Mouse (Mus musculus) liver, embryonic 13.5 days (tissue): Measurements from ENCODE around the gene Stat6. TPM values are rescaled to one million over a fixed set of nuclear protein-coding genes. Genes with fewer than 3 reads are reported as not detected.
A peak's percentile ranks its signal among the peaks of the same experiment; 100 is the strongest.

Experiments used
- ATAC-seq: fragments of 200-750 bp; cut with Nextera tagmentation; 2 replicates; pipeline ENCODE4 v1.8.0; 2017; ENCODE audit warnings: low read depth, mild to moderate bottlenecking, moderate number of reproducible peaks, moderate library complexity
- DNase-seq: peaks from one replicate; pipeline ENCODE4 v3.0.0; 2022
- H3K27ac ChIP-seq: fragments of 300-500 bp; sonication (generic); 2 replicates; pipeline ENCODE4 v1.5.1; 2015; ENCODE audit warnings: moderate library complexity, mild to moderate bottlenecking, inconsistent platforms
- H3K27me3 ChIP-seq: fragments of 300-500 bp; sonication (generic); 2 replicates; pipeline ENCODE4 v1.6.1; 2015; ENCODE audit warnings: mild to moderate bottlenecking, inconsistent platforms
- H3K36me3 ChIP-seq: fragments of 300-500 bp; sonication (generic); 2 replicates; pipeline ENCODE4 v1.6.1; 2015; ENCODE audit warnings: mild to moderate bottlenecking, inconsistent platforms
- H3K4me1 ChIP-seq: fragments of 300-500 bp; sonication (generic); replicated peaks from 2 replicates; pipeline ENCODE4 v1.6.1; 2015; ENCODE audit warnings: inconsistent platforms
- H3K4me2 ChIP-seq: fragments of 300-500 bp; sonication (generic); 2 replicates; pipeline ENCODE4 v1.6.1; 2015; ENCODE audit warnings: inconsistent platforms, mild to moderate bottlenecking, moderate library complexity
- H3K4me3 ChIP-seq: fragments of 300-500 bp; sonication (generic); replicated peaks from 2 replicates; pipeline ENCODE4 v1.5.1; 2015; ENCODE audit warnings: mild to moderate bottlenecking, inconsistent platforms
- H3K9ac ChIP-seq: fragments of 300-500 bp; sonication (generic); 2 replicates; pipeline ENCODE4 v1.6.1; 2015; ENCODE audit warnings: mild to moderate bottlenecking, inconsistent platforms
- H3K9me3 ChIP-seq: fragments of 300-500 bp; sonication (generic); replicated peaks from 2 replicates; pipeline ENCODE4 v1.6.1; 2016; ENCODE audit warnings: inconsistent platforms
- WGBS: fragments of 180-500 bp; shearing (Covaris S2); methylation state at CpG from one replicate; pipeline ENCODE4 v1.1.7; 2015; ENCODE audit not compliant: insufficient replicate concordance; 5-methylcytosine and 5-hydroxymethylcytosine counted together
- polyA plus RNA-seq: library from polyadenylated mRNA; unstranded; fragments of >200 nt; fragmentation: Nextera tagmentation; extraction: Ambion mirVana; gene quantifications from 2 replicates; pipeline ENCODE4 v1.2.1, GENCODE M21; 2015

Gene Stat6
- polyA plus RNA-seq, 1 experiment from 2014 or later, result 12.3 TPM

DNA sequence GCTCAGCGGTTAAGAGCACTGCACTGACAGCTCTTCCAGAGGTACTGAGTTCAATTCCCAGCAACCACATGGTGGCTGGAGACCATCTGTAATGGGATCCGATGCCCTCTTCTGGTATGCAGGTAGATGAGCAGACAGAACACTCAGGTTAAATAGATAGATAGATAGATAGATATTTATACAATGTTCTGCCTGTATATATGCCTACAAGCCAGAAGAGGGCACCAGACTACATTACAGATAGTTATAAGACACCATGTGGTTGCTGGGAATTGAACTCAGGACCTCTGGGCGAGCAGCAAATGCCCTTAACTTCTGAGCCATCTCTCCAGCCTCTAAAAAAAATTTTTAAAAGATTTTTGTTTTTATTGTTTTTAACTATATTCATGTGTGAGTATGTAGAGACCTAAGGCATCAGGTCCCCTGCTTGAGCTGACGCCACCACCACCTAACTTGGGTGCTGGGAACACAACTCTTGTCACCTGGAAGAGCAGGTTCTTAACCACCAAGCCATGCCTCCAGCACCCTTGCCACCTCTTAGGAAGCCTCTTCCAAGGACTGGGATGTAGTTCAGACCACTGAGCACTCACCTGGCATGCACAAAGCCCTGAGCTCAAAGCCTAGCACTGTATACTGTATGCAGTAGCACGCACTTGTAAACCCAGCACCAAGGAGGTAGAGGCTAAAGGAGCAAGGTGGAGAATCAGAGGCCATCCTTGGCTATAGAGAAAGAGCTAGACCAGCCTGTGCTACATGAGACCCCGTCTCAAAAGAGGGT is 19.2 kb upstream of the Stat6 start:
- ATAC-seq, result no peak
- 68% methylated on average over 6 of the region's 6 CpGs for WGBS

DNA sequence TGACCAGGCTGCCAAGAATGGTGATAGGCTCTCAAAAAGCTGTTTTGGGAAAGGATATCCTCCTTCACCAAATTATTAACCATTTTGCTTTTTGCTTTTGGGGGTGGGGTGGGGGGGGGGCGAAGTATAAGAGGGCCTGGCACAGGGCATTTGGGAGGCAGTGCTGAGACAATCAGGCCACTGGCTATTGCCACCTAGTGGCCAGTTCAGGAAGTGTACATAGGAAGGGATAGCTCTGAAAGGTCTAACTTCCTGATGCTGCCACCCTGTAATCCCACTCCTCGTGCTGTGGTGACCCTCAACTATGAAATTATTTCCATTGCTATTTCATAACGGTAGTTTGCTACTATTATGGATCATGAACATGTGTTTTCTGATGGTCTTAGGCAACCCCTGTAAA is 16.4 kb upstream of the Stat6 start:
- Histone ChIP-seq H3K4me1 (peaks cover 7% of the 10 kb centered on the region; the same call in 1 of the 2 replicates), H3K9me3 (no peaks in the 10 kb centered on the region), H3K9ac (no peak overlapping the region), H3K4me2 (no peak overlapping the region), H3K27me3 (peaks cover 15% of the 10 kb centered on the region), H3K4me3 (no peak overlapping the region), H3K36me3 (no peaks in the 10 kb centered on the region), H3K27ac (no peak overlapping the region)
- WGBS, result 69% methylated on average over 3 of the region's 3 CpGs
- ATAC-seq (no peak), DNase-seq (no peak)

More for the DNA sequence above, 19.2 kb upstream of the Stat6 start:
- Histone ChIP-seq H3K4me1 (peaks cover 10% of the 10 kb centered on the region), H3K9ac (no peak overlapping the region), H3K9me3 (no peaks in the 10 kb centered on the region), H3K27me3 (peaks cover 41% of the 10 kb centered on the region), H3K27ac (no peak overlapping the region), H3K36me3 (no peaks in the 10 kb centered on the region), H3K4me3 (no peak overlapping the region), H3K4me2 (no peak overlapping the region)
- no peak for DNase-seq

DNA sequence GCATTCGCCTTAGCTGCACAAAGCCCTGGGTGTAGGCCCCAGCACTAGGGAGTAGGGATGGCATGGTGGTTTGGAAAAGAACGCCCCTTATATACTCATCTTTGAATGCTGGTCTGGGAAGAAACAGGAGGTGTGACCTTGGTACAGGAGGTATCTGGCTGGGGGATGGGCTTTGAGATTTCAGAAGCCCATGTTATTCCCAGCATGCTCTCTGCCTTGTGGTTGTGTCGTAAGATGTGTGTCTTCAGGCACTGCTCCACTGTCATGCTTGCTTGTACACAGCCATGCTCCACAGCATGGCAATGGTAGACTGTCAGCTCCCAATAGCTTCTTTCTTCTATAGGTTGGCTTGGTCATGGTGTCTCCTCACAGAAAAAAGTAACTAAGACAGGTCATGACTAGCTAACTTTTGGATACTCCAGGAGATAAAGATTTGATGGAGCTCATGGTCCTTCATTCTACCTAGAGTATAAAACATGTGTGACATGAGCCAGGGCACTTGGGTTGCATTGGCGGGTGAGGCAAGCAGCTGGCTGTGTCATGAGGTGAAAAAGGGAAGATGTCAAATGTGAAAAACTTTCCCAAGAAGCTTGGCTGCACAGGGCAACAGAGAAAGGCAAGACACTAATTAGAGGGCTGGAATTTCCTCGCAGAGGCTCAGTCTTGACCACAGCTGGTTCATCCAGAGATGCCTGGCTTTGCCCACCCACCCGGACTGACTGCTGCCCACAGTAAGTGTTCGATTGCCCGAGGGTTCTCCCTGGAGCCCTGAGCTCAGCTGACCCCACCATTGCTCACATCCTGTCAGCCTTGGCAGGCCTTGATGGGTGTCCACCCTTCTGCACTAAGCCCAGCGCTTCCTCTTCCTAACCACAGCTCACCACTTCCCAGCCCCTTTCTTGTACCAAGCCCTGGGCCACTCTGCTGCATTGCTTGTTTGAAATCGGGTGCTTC is 11.2 kb upstream of the Stat6 start:
- no peak overlapping the region for H3K4me3 ChIP-seq
- peaks cover 15% of the 10 kb centered on the region for H3K4me1 ChIP-seq
- ATAC-seq (no peak), DNase-seq (no peak)
- H3K27me3 ChIP-seq, result no peaks in the 10 kb centered on the region
- H3K27ac ChIP-seq, result no peak overlapping the region
- no peaks in the 10 kb centered on the region for H3K36me3 ChIP-seq
- 33% methylated on average over 10 of the region's 10 CpGs for WGBS
- H3K9ac ChIP-seq, result no peak overlapping the region
- no peaks in the 10 kb centered on the region for H3K9me3 ChIP-seq
- no peak overlapping the region for H3K4me2 ChIP-seq

DNA sequence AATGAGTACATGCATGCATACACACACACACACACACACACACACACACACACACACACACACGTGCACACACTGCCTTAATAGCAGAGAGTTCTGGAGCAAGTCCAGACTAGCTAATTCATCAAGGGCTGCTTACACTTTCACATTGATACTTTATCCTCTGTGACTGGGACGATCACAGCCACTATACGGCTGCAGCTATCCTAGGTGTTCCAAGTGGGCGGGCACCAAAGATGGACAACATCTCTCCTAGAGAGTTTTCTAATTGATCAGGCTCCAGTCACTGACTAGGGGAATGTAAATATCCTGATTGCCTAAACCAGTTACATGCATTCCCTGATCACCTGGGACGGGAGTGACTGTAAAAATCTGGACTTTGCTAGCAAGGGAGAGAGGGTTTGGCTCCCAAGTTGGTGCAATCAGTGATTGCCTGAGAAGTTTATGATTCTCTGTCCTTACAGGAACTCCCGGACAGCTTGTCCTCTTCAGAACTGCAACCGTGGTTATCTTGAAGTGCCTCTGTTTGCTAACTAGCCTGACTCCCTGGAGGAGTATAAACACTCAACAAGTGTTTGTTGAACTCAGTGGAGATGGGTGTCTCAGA is 10.0 kb upstream of the Stat6 start:
- no peaks in the 10 kb centered on the region for H3K36me3 ChIP-seq
- H3K4me3 ChIP-seq, result no peak overlapping the region
- peaks cover 15% of the 10 kb centered on the region for H3K4me1 ChIP-seq
- no peak overlapping the region for H3K9ac ChIP-seq
- no peaks in the 10 kb centered on the region for H3K9me3 ChIP-seq
- no peaks in the 10 kb centered on the region for H3K27me3 ChIP-seq
- H3K4me2 ChIP-seq, result no peak overlapping the region
- no peak for DNase-seq
- ATAC-seq, result no peak
- no peak overlapping the region for H3K27ac ChIP-seq
- WGBS, result 52% methylated on average over 7 of the region's 7 CpGs

DNA sequence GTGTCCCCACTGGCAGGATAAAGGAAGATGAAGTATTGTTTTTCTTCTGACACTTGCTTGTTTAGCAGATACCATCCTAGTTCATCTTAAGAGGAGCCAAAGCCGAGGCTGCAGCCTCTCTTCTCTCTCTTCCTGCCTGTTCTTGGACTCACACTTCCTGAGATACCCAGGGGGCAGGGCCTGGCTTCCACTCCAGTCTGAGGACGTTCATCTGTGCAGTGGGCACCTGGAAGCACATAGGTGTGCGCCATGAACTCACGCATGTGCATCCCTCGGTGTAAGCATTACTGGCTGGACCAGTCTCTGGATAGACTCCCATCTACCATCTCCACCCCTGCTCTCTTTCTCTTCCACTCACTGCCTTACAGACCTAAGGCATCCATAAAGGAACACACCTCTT is 2.4 kb upstream of the Stat6 start:
- Histone ChIP-seq H3K27me3 (no peaks in the 10 kb centered on the region), H3K36me3 (no peaks in the 10 kb centered on the region), H3K9me3 (no peaks in the 10 kb centered on the region), H3K4me1 (peaks cover 30% of the 10 kb centered on the region), H3K27ac (no peak overlapping the region), H3K4me3 (no peak overlapping the region), H3K9ac (no peak overlapping the region), H3K4me2 (no peak overlapping the region)
- DNase-seq (no peak), ATAC-seq (no peak)
- 56% methylated on average over 5 of the region's 5 CpGs for WGBS

DNA sequence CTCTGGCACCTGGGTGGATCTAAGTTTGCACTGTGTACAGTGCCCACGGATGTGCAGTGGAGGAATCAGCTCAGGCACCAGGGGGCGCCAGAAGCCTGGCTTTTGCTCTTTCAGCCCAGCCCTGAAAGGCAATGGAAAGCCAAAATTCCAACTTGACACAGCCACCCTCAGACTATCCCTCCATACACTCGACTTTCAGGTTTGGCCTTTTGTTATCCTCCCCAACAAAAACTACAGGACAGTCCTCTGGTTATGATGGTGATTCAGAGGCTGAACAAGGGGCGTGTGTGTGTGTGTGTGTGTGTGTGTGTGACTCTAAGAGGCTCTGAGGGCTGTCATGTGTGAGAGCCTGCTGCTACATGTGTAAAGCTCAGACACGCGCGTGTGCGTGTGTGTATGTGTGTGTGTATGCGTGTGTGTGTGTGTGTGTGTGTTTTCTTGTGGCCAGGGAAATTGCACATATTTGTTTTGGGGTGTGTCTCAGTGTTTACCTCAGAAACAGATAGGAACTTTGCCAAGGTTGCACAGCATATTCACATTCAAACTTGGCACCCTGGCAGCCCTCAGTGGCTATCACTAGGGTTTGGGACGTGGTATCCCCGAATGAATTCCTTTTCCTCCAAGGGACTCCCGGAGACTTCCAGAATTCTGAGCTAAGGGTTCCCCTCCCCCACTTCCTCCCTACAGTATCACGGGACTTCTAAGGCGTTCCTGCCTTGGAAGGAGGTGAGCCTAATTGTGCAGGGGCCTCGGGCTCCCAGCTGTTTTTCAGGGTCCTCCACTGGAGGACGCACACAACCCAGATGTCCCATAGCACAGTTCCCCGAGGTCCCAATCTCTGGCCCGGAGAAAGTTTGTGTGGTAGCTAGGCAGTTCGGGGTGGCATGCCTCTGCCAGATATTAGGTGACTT is 670 bp upstream of the Stat6 start:
- H3K4me2 ChIP-seq, result peak overlapping the region; percentile 93
- H3K9me3 ChIP-seq, result no peaks in the 10 kb centered on the region
- H3K9ac ChIP-seq, result peak overlapping the region; percentile 84
- DNase-seq, result peak; percentile 72
- H3K36me3 ChIP-seq, result no peaks in the 10 kb centered on the region
- H3K27ac ChIP-seq, result peak overlapping the region; percentile 87
- peak; percentile 63 for ATAC-seq
- under 1% methylated on average over 19 of the region's 19 CpGs for WGBS
- no peaks in the 10 kb centered on the region for H3K27me3 ChIP-seq
- H3K4me1 ChIP-seq, result peaks cover 30% of the 10 kb centered on the region
- H3K4me3 ChIP-seq, result peak overlapping the region; percentile 72

DNA sequence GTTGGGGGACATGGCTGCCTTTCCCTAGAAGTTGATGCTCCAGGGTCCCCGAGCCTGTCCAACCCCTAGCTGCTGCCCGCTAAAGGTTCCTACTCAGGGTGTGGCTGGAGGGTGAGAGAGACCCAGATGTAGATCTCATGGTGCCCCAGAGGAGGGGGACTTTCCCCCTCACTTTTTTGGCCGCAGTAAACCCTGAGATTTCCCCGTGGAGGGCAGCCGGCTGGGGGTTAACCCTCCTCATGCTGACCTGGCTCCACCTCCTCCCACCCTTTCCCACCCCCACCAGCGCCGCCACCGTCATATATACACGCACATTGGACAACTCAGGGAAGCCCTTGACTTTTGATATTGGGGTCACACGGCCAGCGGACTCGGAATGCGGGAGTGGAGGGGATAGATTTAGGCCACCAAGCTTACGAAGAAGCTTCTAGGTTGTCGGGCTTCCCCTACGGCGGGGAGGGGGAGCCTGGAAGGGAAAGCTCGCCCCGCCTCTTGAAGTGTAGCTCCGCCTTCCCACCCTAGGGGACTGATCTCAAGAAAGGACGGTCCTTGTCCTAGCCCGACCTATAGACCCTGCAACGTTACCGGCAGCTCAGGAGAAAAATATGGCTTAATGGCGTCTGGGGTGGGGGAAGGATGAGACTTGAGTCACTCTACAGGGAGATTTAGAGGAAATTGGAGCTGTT is 910 bp downstream of the Stat6 start:
- Histone ChIP-seq H3K27me3 (no peaks in the 10 kb centered on the region), H3K4me2 (peak overlapping the region; percentile 93), H3K36me3 (peaks cover 4% of the 10 kb centered on the region; the same call in 1 of the 2 replicates), H3K4me1 (peaks cover 30% of the 10 kb centered on the region), H3K4me3 (peak overlapping the region; percentile 72), H3K9me3 (no peaks in the 10 kb centered on the region), H3K27ac (peak overlapping the region; percentile 87), H3K9ac (peak overlapping the region; percentile 84)
- under 1% methylated on average over 25 of the region's 25 CpGs for WGBS
- DNase-seq, result peak; percentile 69
- ATAC-seq, result peak; percentile 67

DNA sequence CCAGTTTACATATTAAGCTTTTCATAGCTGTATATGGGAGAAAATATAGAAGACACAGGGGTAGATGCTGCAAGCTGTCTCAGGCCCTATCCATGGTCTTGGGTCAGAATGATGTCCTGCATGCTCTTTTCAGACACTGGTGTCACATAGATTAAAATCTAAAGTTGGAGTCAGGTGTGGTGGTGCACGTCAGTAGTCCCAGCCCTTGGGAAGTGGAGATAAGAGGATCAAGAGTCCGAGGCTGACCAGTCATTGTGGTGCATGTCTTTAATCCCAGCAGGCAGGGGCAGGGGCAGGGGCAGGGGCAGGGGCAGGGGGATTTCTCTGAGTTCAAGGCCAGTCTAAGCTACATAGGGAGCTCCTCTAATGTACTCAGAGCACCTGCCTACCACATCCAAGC is 3.0 kb downstream of the Stat6 start:
- Histone ChIP-seq H3K27ac (no peak overlapping the region), H3K27me3 (no peaks in the 10 kb centered on the region), H3K9me3 (no peaks in the 10 kb centered on the region), H3K4me3 (no peak overlapping the region), H3K4me2 (no peak overlapping the region), H3K4me1 (peaks cover 30% of the 10 kb centered on the region), H3K9ac (no peak overlapping the region), H3K36me3 (peaks cover 11% of the 10 kb centered on the region; the same call in 1 of the 2 replicates)
- no peak for DNase-seq
- ATAC-seq, result no peak
- 47% methylated on average over 2 of the region's 2 CpGs for WGBS

DNA sequence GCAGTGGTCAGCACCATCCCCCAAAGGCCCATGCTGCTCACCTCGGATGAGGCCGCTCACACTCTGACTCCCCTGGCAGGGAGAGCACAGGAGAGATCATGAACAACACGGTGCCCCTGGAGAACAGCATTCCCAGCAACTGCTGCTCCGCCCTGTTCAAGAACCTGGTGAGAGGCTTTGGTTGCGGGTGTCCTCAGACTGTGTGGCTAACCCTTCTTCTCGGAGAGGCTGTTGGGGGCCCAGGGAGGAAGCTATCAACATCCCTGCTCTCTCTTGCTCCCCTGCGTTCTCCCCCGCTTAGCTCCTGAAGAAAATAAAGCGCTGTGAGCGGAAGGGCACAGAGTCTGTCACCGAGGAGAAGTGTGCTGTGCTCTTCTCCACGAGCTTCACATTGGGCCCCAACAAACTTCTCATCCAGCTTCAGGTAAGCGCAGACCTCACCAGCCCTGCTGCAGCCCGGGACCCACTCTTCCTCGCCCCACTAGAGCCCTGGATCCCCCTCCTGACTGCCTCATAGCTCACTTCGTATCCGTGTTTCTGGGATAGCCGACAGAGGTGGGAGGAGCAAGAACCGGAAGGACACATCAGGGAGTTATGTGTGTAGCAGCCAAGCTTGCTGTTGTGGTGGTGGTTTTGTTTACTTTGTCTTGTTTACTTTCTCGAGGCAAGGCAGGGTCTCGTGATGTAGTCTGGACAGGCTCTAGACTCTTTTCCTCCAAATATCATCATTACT is 10.3 kb downstream of the Stat6 start:
- WGBS, result 68% methylated on average over 21 of the region's 21 CpGs
- no peak overlapping the region for H3K27ac ChIP-seq
- H3K4me2 ChIP-seq, result no peak overlapping the region
- H3K36me3 ChIP-seq, result peaks cover 56% of the 10 kb centered on the region
- H3K9me3 ChIP-seq, result no peaks in the 10 kb centered on the region
- no peaks in the 10 kb centered on the region for H3K27me3 ChIP-seq
- H3K9ac ChIP-seq, result no peak overlapping the region
- ATAC-seq (no peak), DNase-seq (no peak)
- no peak overlapping the region for H3K4me3 ChIP-seq
- H3K4me1 ChIP-seq, result peaks cover 15% of the 10 kb centered on the region
